Mouse (Mus musculus): ENCODE data around the gene Map3k6. TPM values are rescaled to one million over a fixed set of nuclear protein-coding genes. Genes with fewer than 3 reads are reported as not detected.

Map3k6 gene
- polyA plus RNA-seq, 1 experiment: 1.6 TPM

- H3K4me1 ChIP-seq (ENCODE audit: control insufficient read depth, insufficient read depth, low read length): no peaks in the 10 kb centered on the region
- TF ChIP-seq CTCF (IDR thresholded peaks at IDR 0.05; ENCODE audit: low read depth, low read length) (no peak), POLR2A (IDR thresholded peaks at IDR 0.05; ENCODE audit: borderline replicate concordance, low read depth, low read length) (no peak)
- no peak overlapping the region for H3K27ac ChIP-seq (ENCODE audit: insufficient read depth, low read depth, low read length)
- no peak overlapping the region for H3K4me3 ChIP-seq (ENCODE audit: insufficient read depth, low read length)
Measured at GRCm38 (mm10) chr4:133286476-133287077, 46.0 kb downstream of the Map3k6 start.

- Histone ChIP-seq H3K4me3 (ENCODE audit: insufficient read depth, low read length) (no peak overlapping the region), H3K4me1 (ENCODE audit: control insufficient read depth, insufficient read depth, low read length) (no peaks in the 10 kb centered on the region), H3K27ac (ENCODE audit: insufficient read depth, low read depth, low read length) (no peak overlapping the region)
- TF ChIP-seq CTCF (IDR thresholded peaks at IDR 0.05; ENCODE audit: low read depth, low read length) (no peak), POLR2A (IDR thresholded peaks at IDR 0.05; ENCODE audit: borderline replicate concordance, low read depth, low read length) (no peak)
Measured at GRCm38 (mm10) chr4:133291255-133291654, 50.6 kb downstream of the Map3k6 start.

GRCm38 (mm10) chr4:133292405-133292804, 51.8 kb downstream of the Map3k6 start:
- Histone ChIP-seq H3K4me1 (ENCODE audit: control insufficient read depth, insufficient read depth, low read length) (no peaks in the 10 kb centered on the region), H3K27ac (ENCODE audit: insufficient read depth, low read depth, low read length) (no peak overlapping the region), H3K4me3 (ENCODE audit: insufficient read depth, low read length) (no peak overlapping the region)
- TF ChIP-seq POLR2A (IDR thresholded peaks at IDR 0.05; ENCODE audit: borderline replicate concordance, low read depth, low read length) (no peak), CTCF (IDR thresholded peaks at IDR 0.05; ENCODE audit: low read depth, low read length) (no peak)

GRCm38 (mm10) chr4:133292901-133293843, 52.6 kb downstream of the Map3k6 start:
- Histone ChIP-seq H3K4me3 (ENCODE audit: insufficient read depth, low read length) (no peak overlapping the region), H3K4me1 (ENCODE audit: control insufficient read depth, insufficient read depth, low read length) (no peaks in the 10 kb centered on the region), H3K27ac (ENCODE audit: insufficient read depth, low read depth, low read length) (no peak overlapping the region)
- no peak for TF ChIP-seq CTCF (IDR thresholded peaks at IDR 0.05; ENCODE audit: low read depth, low read length)
- TF ChIP-seq POLR2A (IDR thresholded peaks at IDR 0.05; ENCODE audit: borderline replicate concordance, low read depth, low read length): no peak

- no peak overlapping the region for H3K4me3 ChIP-seq (ENCODE audit: insufficient read depth, low read length)
- TF ChIP-seq CTCF (IDR thresholded peaks at IDR 0.05; ENCODE audit: low read depth, low read length) (no peak), POLR2A (IDR thresholded peaks at IDR 0.05; ENCODE audit: borderline replicate concordance, low read depth, low read length) (no peak)
- H3K4me1 ChIP-seq (ENCODE audit: control insufficient read depth, insufficient read depth, low read length): no peaks in the 10 kb centered on the region
- H3K27ac ChIP-seq (ENCODE audit: insufficient read depth, low read depth, low read length): no peak overlapping the region
Measured at GRCm38 (mm10) chr4:133294084-133294483, 53.5 kb downstream of the Map3k6 start.

GRCm38 (mm10) chr4:133297360-133297759, 56.7 kb downstream of the Map3k6 start:
- TF ChIP-seq CTCF (IDR thresholded peaks at IDR 0.05; ENCODE audit: low read depth, low read length) (no peak), POLR2A (IDR thresholded peaks at IDR 0.05; ENCODE audit: borderline replicate concordance, low read depth, low read length) (no peak)
- Histone ChIP-seq H3K4me1 (ENCODE audit: control insufficient read depth, insufficient read depth, low read length) (no peaks in the 10 kb centered on the region), H3K4me3 (ENCODE audit: insufficient read depth, low read length) (no peak overlapping the region), H3K27ac (ENCODE audit: insufficient read depth, low read depth, low read length) (no peak overlapping the region)

GRCm38 (mm10) chr4:133297801-133298238, 57.2 kb downstream of the Map3k6 start:
- TF ChIP-seq CTCF (IDR thresholded peaks at IDR 0.05; ENCODE audit: low read depth, low read length) (peak; percentile 75), POLR2A (IDR thresholded peaks at IDR 0.05; ENCODE audit: borderline replicate concordance, low read depth, low read length) (no peak)
- Histone ChIP-seq H3K4me3 (ENCODE audit: insufficient read depth, low read length) (no peak overlapping the region), H3K27ac (ENCODE audit: insufficient read depth, low read depth, low read length) (no peak overlapping the region), H3K4me1 (ENCODE audit: control insufficient read depth, insufficient read depth, low read length) (no peaks in the 10 kb centered on the region)

GRCm38 (mm10) chr4:133298516-133299365, 58.1 kb downstream of the Map3k6 start:
- H3K4me3 ChIP-seq (ENCODE audit: insufficient read depth, low read length): no peak overlapping the region
- no peak for TF ChIP-seq POLR2A (IDR thresholded peaks at IDR 0.05; ENCODE audit: borderline replicate concordance, low read depth, low read length)
- TF ChIP-seq CTCF (IDR thresholded peaks at IDR 0.05; ENCODE audit: low read depth, low read length): no peak
- no peak overlapping the region for H3K27ac ChIP-seq (ENCODE audit: insufficient read depth, low read depth, low read length)
- no peaks in the 10 kb centered on the region for H3K4me1 ChIP-seq (ENCODE audit: control insufficient read depth, insufficient read depth, low read length)

GRCm38 (mm10) chr4:133299701-133300100, 59.1 kb downstream of the Map3k6 start:
- no peak for TF ChIP-seq POLR2A (IDR thresholded peaks at IDR 0.05; ENCODE audit: borderline replicate concordance, low read depth, low read length)
- TF ChIP-seq CTCF (IDR thresholded peaks at IDR 0.05; ENCODE audit: low read depth, low read length): no peak
- Histone ChIP-seq H3K4me1 (ENCODE audit: control insufficient read depth, insufficient read depth, low read length) (no peaks in the 10 kb centered on the region), H3K27ac (ENCODE audit: insufficient read depth, low read depth, low read length) (no peak overlapping the region), H3K4me3 (ENCODE audit: insufficient read depth, low read length) (no peak overlapping the region)

Measured in bone marrow macrophage, adult 2 months (primary cell).